Mouse (Mus musculus): ENCODE results near the gene Morc1.

Morc1 gene

GRCm38 (mm10) chr16:48626186-48626585, 195.1 kb downstream of the Morc1 start:
- DNase-seq (ENCODE audit: low spot score in 2 of 2), result no peak

GRCm38 (mm10) chr16:48627296-48627695, 196.3 kb downstream of the Morc1 start:
- no peak for DNase-seq (ENCODE audit: low spot score in 2 of 2)

- DNase-seq (ENCODE audit: low spot score in 2 of 2), result no peak
Measured at GRCm38 (mm10) chr16:48629710-48630109, 198.7 kb downstream of the Morc1 start.

DNA sequence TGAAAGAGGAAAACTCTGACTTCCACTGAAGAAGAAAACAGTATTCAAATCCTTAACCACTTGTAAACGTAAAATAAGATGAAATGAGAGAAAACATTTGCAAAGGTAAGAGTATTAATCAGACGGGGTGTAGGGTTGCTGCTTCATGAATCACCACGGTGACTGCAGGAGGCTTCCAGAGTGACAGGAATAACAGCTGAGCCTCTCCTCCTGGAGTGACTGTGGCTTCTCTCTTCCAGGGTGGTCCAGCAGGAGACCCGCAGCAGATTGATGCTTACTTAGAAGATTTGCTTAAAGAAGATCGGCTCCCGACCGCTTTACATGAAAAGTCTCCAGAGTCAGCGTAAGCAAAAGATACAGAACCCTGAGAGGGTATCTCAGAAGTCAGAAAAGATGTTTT, 199.4 kb downstream of the Morc1 start:
- no peak for DNase-seq (ENCODE audit: low spot score in 2 of 2)

DNA sequence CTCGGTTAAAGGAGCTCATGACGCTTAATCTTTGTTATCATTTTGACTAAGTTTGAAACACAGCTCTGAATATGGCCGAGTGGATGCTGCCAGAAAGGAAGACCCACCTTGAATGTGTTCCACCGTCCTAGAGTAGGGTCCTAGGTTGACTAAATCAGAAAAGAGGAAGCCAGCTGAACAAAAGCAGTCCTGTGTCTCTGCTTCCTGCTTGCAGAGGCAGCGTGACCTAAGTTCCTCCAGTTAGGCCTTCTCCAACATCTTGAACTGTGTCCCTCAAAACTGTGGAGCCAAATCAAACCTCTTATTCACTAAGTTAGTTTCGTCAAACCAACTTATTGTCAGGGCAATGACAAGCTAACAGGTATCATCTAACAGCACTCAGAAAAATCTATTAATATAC, 201.3 kb downstream of the Morc1 start:
- no peak for DNase-seq (ENCODE audit: low spot score in 2 of 2)

DNA sequence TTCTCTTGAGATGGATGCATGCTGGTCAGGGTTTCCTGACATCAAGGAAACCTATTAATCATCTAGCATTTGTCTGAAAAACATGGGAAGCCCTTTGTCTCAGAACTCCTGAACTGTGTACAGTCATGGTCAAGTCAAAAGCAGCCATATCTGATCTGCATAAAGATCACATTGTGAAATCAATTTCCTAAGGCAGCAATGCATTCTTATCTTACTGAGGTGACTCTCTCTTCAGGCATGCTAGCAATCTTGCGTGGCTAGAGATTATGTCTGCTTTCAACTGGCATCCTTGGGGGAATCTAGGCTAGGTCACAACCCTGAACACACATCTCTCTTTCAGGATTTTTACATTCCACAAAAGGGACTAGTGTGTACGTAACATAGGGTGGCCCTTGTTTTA, 215.2 kb downstream of the Morc1 start:
- DNase-seq (ENCODE audit: low spot score in 2 of 2), result no peak

DNA sequence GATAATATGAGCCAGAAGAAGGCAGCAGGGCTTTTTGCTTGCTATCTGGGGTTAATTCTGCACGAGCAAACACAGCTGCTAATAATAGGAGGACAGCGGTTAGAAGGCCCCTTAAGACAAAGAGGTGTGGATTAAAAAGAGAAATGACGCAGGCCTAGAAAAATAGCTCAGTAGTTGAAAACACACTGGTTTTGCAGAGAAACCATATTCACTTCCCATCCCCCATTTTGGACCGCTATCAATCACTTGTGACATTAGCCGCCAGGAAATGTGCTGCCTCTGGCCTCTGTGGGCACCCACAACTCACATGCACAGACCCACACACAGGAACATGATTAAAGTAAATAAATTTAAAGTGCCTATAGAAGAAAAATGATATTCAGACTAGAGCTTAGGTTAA, 240.7 kb downstream of the Morc1 start:
- no peak for DNase-seq (ENCODE audit: low spot score in 2 of 2)

DNA sequence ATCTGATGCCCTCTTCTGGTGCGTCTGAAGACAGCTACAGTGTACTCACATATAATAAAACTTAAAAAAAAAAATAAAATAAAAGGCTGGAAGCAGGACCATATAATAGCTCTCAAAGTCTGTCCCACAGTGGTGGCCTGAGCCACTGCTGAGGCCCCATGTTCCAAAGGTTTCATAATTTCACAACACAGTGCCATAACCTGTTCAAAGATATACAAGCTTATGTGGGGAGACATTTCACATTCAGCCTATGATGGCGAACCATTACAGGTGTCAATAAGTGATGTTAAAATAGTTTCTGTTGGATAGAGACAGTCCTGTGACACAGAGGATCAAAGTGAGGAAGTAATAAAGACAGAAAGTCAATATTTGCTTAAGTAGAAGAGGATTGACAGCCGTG, 241.6 kb downstream of the Morc1 start:
- DNase-seq (ENCODE audit: low spot score in 2 of 2), result no peak

DNA sequence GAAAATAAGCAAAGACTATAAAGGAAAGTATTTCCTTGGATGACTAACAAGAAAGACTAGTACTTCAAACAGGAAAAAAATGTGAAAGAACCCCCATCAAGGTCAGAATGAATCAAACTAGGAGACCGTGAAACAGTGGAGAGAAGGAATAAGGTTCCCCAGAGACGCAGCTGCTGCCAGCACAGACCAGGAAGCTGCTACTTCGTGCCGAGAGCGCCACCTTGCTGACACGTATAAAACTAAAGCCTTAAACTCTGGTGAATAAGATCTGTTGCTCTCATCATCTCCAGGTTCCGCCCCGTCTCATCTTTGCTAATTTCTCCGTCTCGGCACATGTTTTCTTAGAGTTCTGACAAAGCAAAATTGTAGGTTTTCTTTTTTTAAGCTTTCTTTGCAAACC, 244.6 kb downstream of the Morc1 start:
- peak; percentile 8 to 20 for DNase-seq (ENCODE audit: low spot score in 2 of 2)

DNA sequence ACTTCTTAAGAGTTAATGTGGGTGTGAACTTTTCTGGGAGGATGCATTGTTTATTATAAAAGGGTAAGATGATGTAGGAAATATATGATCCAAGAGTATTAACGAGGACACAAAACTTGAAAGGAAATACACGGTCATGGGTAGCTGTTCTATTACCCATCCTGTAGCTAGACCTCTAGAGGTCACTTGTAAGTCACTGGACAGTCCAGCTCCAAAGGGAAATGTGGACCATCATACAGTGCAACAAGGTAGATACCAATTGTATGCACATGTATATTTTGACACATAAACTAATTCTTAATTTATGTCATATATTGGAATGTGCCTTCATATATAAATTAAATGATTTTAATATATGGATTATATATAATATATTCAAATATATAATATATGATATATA, 245.2 kb downstream of the Morc1 start:
- DNase-seq (ENCODE audit: low spot score in 2 of 2), result no peak

DNA sequence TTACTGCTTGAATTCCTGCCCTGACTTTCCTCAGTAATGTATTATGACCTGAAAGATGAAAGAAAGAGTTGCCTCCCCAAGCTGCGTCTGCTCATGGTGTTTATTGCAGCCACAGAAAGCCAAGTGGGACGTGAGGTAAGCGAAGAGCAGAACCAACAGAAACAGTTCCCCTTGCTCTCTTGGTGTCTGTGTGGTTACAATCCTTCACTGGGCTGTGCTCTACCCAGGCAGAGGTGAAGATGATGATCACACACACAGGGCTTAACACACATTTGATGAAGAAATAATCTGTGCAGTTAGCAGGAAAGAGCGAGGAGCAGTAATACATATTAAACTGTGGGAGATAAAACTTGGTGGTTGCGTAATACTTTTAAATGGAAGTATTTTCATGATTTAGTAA, 246.3 kb downstream of the Morc1 start:
- DNase-seq (ENCODE audit: low spot score in 2 of 2), result no peak

- no peak for DNase-seq (ENCODE audit: low spot score in 2 of 2)
Measured at GRCm38 (mm10) chr16:48678029-48678428, 247.0 kb downstream of the Morc1 start.
